Mouse (Mus musculus) small intestine, adult 2 months (tissue): ENCODE data around the gene Rpa1. TPM values are rescaled to one million over a fixed set of nuclear protein-coding genes. Genes with fewer than 3 reads are reported as not detected.

Source experiments
- H3K27ac ChIP-seq: fragments of 200-500 bp; 2 replicates; pipeline ENCODE4 v1.5.1; 2012; ENCODE audit warnings: low read depth, low read length, control low read depth, inconsistent platforms; ENCODE audit not compliant: insufficient read depth
- H3K27me3 ChIP-seq: fragments of 200-500 bp; 2 replicates; pipeline ENCODE4 v1.6.1; 2012; ENCODE audit warnings: mild to moderate bottlenecking, moderate library complexity, low read length, inconsistent platforms; ENCODE audit not compliant: control insufficient read depth, insufficient read depth
- H3K36me3 ChIP-seq: fragments of 200-500 bp; 2 replicates; pipeline ENCODE4 v1.6.1; 2012; ENCODE audit warnings: mild to moderate bottlenecking, low read length, control low read depth, inconsistent platforms; ENCODE audit not compliant: control insufficient read depth, insufficient read depth
- H3K4me1 ChIP-seq: fragments of 200-500 bp; 2 replicates; pipeline ENCODE4 v1.6.1; 2012; ENCODE audit warnings: low read length, inconsistent platforms, mixed read lengths; ENCODE audit not compliant: control insufficient read depth, insufficient read depth, insufficient read length
- H3K4me3 ChIP-seq: fragments of 200-500 bp; 2 replicates; pipeline ENCODE4 v1.5.1; 2012; ENCODE audit warnings: low read depth, mild to moderate bottlenecking, control low read depth, inconsistent platforms, low read length, moderate library complexity
- CTCF ChIP-seq: fragments of 200-500 bp; IDR thresholded peaks from 2 replicates; pipeline ENCODE4 v1.5.1; 2012; ENCODE audit warnings: low read depth, mild to moderate bottlenecking, control low read depth, inconsistent platforms, low read length, moderate library complexity, mixed read lengths; ENCODE audit not compliant: insufficient replicate concordance, insufficient read length; ENCODE audit errors: extremely low read depth
- POLR2A ChIP-seq: fragments of 200-500 bp; IDR thresholded peaks from 2 replicates; pipeline ENCODE4 v1.6.1; 2012; ENCODE audit warnings: low read depth, mild to moderate bottlenecking, control low read depth, inconsistent platforms, low read length, moderate library complexity
- WGBS: fragments of 180-500 bp; shearing (Covaris S2); methylation state at CpG from one replicate; pipeline ENCODE4 v1.1.7; 2018; 5-methylcytosine and 5-hydroxymethylcytosine counted together
- polyA plus RNA-seq: library from polyadenylated mRNA; depleted of rRNA; stranded (reverse); fragments of >200 nt; gene quantifications from 2 replicates; pipeline ENCODE4 v1.2.3, GENCODE M21; 2012

The Rpa1 gene
- polyA plus RNA-seq, 1 experiment = 8.7 TPM

DNA sequence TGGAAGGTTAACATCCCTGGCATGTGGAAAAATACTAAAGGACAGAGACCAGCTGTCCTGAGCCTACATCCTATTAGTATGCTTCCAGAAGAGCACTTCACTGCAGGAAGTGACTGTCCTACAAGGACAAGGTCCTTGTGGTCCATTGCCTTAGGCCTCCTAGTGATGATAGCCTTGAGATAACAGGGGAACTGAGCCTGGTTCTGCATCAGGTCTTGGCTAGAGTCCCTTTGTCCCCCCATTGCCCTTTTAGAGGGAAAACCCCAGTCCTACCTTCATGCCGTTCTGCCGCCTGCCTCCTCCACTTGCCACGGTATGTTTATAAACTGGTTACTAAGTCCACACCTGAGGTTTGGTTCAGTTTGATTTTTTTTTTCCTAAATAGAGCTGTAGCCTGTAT is 85.9 kb downstream of the Rpa1 start:
- no peak overlapping the region for H3K4me3 ChIP-seq
- no peak for TF ChIP-seq POLR2A
- no peak for TF ChIP-seq CTCF
- H3K36me3 ChIP-seq = peaks cover 5% of the 10 kb centered on the region; the same call in 1 of the 2 replicates
- no peaks in the 10 kb centered on the region for H3K27me3 ChIP-seq
- no peak overlapping the region for H3K27ac ChIP-seq
- 69% methylated on average over 3 of the region's 3 CpGs for WGBS
- H3K4me1 ChIP-seq = no peaks in the 10 kb centered on the region

DNA sequence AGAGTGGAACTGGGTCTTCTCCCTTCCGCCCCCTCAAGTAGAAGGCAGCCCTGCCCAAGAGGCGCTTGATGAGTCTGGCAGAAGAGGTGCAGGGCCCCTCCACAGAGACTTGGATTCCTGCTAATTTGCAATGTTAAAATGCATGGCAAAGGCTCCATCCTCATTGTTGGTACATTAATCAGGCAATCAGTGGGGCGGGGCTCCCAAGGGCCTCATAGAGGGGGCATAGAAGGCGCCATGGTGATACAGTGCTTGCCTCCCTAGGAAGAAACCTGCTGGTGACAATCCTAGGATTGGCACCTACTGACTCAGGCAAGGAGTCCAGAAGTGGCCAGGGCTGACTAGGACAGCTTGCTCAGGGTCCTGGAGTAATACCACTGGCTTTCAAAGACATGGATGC is 86.4 kb downstream of the Rpa1 start:
- H3K4me1 ChIP-seq = no peaks in the 10 kb centered on the region
- no peak overlapping the region for H3K4me3 ChIP-seq
- H3K27me3 ChIP-seq = no peaks in the 10 kb centered on the region
- H3K27ac ChIP-seq = no peak overlapping the region
- peaks cover 5% of the 10 kb centered on the region; the same call in 1 of the 2 replicates for H3K36me3 ChIP-seq
- 83% methylated on average over 4 of the region's 4 CpGs for WGBS
- TF ChIP-seq POLR2A = no peak
- no peak for TF ChIP-seq CTCF

DNA sequence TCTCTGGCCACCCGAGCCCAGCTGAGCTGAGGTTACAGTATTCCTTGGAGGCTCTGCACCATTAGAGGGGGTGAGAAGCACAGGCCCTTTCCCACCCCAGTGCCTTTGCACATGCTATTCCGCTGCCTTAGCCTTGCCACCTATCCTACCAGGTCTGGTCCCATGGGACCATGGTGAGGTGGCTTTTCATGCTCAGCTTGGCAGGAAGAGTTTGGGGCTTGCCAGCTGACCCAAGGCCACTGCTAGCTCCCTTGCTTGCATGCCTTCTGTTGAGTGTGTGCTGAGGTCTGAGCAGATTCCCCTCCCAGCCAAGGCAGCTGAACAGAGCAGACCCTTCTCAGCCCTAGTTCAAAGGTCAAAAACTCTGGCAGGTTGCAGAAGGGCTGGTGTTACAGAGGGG is 87.1 kb downstream of the Rpa1 start:
- Histone ChIP-seq H3K4me1 (no peaks in the 10 kb centered on the region), H3K27ac (no peak overlapping the region), H3K27me3 (no peaks in the 10 kb centered on the region), H3K36me3 (peaks cover 2% of the 10 kb centered on the region; the same call in 1 of the 2 replicates), H3K4me3 (no peak overlapping the region)
- 89% methylated on average over 2 of the region's 2 CpGs for WGBS
- TF ChIP-seq POLR2A = no peak
- no peak for TF ChIP-seq CTCF

DNA sequence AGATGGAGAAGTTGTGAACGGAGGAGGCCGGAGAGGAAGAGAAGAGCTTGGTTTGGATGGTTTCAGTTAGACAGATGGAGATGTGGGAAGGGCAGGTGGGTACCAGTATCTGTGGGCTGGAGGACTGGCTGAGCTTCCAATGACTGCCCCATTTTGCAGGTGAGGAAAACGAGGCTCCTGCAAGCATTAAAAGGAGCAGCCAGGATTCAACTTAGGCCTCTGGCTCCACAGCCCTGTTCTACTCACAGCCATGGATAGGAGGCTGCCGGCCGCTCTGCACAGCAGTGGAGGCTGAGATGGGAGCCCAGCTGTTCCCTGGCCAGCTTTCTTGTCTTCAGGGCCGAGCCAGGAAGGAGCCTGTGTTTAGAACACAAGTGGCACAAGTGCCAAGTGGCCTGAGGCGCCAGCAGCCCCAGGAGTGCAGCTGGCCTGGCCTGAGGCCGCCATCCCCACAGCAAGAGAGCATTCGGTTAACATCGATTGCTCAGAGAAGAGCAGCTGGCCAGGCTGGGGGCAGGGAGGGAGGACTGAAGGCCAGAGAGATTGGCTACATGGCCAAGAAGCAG is 88.0 kb downstream of the Rpa1 start:
- 70% methylated on average over 10 of the region's 10 CpGs for WGBS
- TF ChIP-seq CTCF (no peak), POLR2A (no peak)
- no peaks in the 10 kb centered on the region for H3K27me3 ChIP-seq
- H3K27ac ChIP-seq = no peak overlapping the region
- no peaks in the 10 kb centered on the region for H3K4me1 ChIP-seq
- H3K4me3 ChIP-seq = no peak overlapping the region
- H3K36me3 ChIP-seq = no peaks in the 10 kb centered on the region

DNA sequence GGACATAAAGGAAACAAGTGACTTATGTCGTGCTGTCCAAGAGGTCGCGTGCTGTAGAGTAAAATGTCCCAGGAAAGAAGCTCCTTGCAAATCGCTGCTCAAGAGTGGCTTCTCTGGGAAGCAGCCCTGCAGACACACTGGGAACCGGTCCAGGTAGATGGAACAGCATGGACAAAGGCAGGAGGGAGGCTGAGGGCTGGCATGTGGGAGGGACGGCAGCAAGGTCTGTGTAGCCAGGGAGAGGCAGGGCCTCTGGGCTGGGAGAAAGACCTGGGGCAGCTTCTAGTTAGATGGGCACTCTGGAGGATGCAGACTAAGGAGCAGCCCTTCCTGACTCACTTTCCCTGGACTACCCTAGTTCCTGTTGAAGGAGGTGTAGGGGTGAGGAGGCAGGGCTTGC is 88.7 kb downstream of the Rpa1 start:
- Histone ChIP-seq H3K4me1 (peaks cover 6% of the 10 kb centered on the region; the same call in 1 of the 2 replicates), H3K27ac (no peak overlapping the region), H3K27me3 (no peaks in the 10 kb centered on the region), H3K36me3 (no peaks in the 10 kb centered on the region), H3K4me3 (no peak overlapping the region)
- WGBS = 72% methylated on average over 6 of the region's 6 CpGs
- no peak for TF ChIP-seq CTCF
- no peak for TF ChIP-seq POLR2A

DNA sequence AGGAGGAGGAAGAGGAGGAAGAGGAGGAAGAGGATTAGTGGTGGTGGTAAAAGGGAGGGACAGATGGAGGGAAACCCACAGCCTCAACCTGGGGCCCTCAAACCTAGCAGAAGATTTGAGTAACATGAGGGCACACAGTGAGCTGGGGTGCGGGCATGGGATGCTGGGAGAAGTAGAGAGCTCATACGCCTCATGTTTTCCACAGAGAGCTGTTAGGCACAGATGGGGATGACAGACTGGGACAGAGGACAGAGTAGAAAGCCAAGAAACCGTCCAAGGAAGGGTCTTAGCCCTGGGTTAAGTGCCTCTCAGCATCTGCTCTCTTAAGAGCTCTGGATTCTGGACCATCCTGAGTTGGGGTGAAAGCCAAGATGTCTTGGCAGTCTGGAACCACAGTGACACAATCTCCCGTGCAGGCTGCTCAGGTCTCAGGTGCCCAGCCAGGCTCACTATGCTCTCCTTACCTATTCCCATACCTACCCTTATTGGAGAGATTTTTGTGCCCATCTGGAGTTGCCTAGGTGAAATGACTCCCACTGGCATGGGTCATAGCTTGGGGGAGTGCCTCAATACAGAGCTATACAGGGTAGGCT is 91.0 kb downstream of the Rpa1 start:
- Histone ChIP-seq H3K27ac (no peak overlapping the region), H3K27me3 (no peaks in the 10 kb centered on the region), H3K4me3 (no peak overlapping the region), H3K4me1 (peaks cover 9% of the 10 kb centered on the region; the same call in 1 of the 2 replicates), H3K36me3 (no peaks in the 10 kb centered on the region)
- WGBS = 87% methylated on average over 4 of the region's 4 CpGs
- no peak for TF ChIP-seq POLR2A
- TF ChIP-seq CTCF = no peak

DNA sequence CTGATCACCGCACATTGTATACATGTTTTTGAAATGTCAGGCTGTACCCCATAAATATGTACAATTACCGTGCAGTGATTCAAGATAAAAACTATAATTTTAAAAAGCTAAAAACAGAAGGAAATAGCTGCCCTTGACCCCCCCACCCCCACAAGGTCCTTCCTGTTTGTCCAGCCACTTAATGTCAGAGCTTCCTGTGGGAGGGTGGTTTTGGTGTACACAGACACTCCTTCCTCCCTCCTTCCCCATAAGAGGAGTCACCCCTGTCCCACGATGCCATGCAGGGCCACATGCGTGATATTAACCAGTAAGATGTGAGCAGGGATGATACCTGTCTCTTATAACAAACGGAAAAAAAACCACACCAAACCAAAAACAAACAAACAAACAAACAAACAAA is 92.8 kb downstream of the Rpa1 start:
- WGBS = 81% methylated on average over 5 of the region's 5 CpGs
- H3K36me3 ChIP-seq = no peaks in the 10 kb centered on the region
- H3K27ac ChIP-seq = no peak overlapping the region
- no peaks in the 10 kb centered on the region for H3K27me3 ChIP-seq
- no peak overlapping the region for H3K4me3 ChIP-seq
- H3K4me1 ChIP-seq = peaks cover 9% of the 10 kb centered on the region; the same call in 1 of the 2 replicates
- TF ChIP-seq CTCF = no peak
- TF ChIP-seq POLR2A = no peak
